Mouse (Mus musculus): ENCODE measurements at regions not wholly inside any gene's neighbourhood (a gene's known extent, or its start where the extent isn't known, plus 50 kb on each side); places are given as distances from the start of the nearest gene placed in this dataset.

GRCm38 (mm10) chr6:52486146-52486545 lies 154.0 kb downstream of the Hibadh start:
- Histone ChIP-seq H3K4me3 (ENCODE audit: insufficient read depth, low read depth, low read length) (no peak overlapping the region), H3K27ac (replicated peaks; ENCODE audit: low read depth, low read length) (peak overlapping the region; percentile 96), H3K4me1 (ENCODE audit: control insufficient read depth, insufficient read depth, insufficient read length, low read length) (peaks cover 21% of the 10 kb centered on the region)

- H3K4me3 ChIP-seq (ENCODE audit: insufficient read depth, low read depth, low read length) = no peak overlapping the region
- peak overlapping the region; percentile 96 for H3K27ac ChIP-seq (replicated peaks; ENCODE audit: low read depth, low read length)
- peaks cover 21% of the 10 kb centered on the region for H3K4me1 ChIP-seq (ENCODE audit: control insufficient read depth, insufficient read depth, insufficient read length, low read length)
Measured at GRCm38 (mm10) chr6:52486655-52487054, 153.5 kb downstream of the Hibadh start.

GRCm38 (mm10) chr6:52487861-52488260 lies 152.3 kb downstream of the Hibadh start:
- H3K4me3 ChIP-seq (ENCODE audit: insufficient read depth, low read depth, low read length) = no peak overlapping the region
- H3K4me1 ChIP-seq (ENCODE audit: control insufficient read depth, insufficient read depth, insufficient read length, low read length) = peaks cover 21% of the 10 kb centered on the region
- H3K27ac ChIP-seq (replicated peaks; ENCODE audit: low read depth, low read length) = peak overlapping the region; percentile 96; the same call in 1 of the 2 replicates

DNA sequence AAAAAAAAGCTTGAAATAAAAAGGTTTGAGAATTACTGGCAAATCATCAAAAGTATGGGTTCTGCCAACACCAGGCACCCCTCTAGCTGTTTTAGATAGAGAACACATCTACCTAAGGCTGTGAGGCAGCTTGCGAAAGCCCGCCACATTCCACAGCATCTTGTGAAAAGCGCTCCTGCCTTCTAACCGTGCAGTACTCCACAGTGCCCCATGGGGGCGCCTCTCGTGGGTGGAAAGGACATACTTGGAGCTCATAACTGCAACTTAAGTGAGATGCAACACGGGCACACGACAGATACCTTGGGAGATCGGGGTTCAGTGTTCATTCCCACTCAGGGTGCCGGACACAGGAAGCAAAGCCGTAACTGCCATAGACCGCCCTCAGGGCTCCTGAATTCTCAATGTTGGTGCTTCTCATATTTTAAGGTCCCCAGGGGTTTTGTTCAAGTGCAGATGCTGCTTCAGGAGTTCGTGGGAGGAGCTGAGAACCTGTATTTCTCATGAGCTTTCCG lies 149.9 kb downstream of the Hibadh start:
- Histone ChIP-seq H3K27ac (replicated peaks; ENCODE audit: low read depth, low read length) (0 out of 2 replicates have a peak overlapping the region, but pooled peaks have one; percentile 12), H3K4me3 (ENCODE audit: insufficient read depth, low read depth, low read length) (no peak overlapping the region), H3K4me1 (ENCODE audit: control insufficient read depth, insufficient read depth, insufficient read length, low read length) (peaks cover 14% of the 10 kb centered on the region; the same call in 1 of the 2 replicates)

DNA sequence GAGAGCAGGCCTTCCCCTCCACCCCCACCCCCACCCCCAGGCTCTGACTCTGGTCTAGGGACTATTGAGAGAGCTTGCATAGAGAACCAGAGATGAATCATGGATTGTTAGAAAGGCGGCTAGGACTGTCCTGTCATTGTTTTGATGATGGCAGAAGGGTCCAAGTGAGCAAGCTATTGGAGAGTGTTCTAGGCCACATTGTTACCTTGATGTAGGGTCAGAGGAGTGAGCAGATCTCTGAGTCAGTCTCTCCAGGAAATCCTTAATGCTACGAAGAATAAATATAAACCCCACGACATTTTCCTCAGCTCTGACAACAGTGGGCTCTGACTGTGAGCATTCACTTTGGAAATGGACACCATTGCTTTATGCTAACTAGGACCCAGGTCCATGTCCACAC lies 144.9 kb downstream of the Hibadh start:
- H3K4me3 ChIP-seq (ENCODE audit: insufficient read depth, low read depth, low read length) = no peak overlapping the region
- 0 out of 2 replicates have a peak, but pooled peaks cover 2% of the 10 kb centered on the region for H3K4me1 ChIP-seq (ENCODE audit: control insufficient read depth, insufficient read depth, insufficient read length, low read length)
- no peak overlapping the region for H3K27ac ChIP-seq (replicated peaks; ENCODE audit: low read depth, low read length)

DNA sequence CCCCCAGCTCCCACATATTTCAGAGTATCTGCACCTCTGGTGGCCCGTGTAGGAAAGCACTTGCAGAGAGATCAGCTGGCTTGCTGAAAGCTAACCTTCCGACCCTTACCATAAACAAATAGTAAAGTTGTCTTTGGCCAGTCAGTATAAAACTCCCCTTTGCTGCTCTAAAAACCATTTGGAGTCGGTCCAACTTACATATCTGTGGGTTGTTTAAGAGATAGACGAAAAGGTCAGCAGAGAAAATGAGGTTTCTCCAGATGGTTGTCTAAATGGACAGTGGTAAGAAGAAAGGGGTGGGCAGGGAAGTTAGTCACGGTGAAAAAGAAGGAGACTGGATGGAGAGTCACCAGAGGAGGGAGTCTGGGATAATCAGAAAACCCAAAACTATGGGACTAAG lies 144.3 kb downstream of the Hibadh start:
- no peak overlapping the region for H3K27ac ChIP-seq (replicated peaks; ENCODE audit: low read depth, low read length)
- peaks cover 5% of the 10 kb centered on the region for H3K4me1 ChIP-seq (ENCODE audit: control insufficient read depth, insufficient read depth, insufficient read length, low read length)
- H3K4me3 ChIP-seq (ENCODE audit: insufficient read depth, low read depth, low read length) = no peak overlapping the region
